Mouse (Mus musculus) CH12.LX (cell line): ENCODE results near the gene Slc16a7. TPM values are rescaled to one million over a fixed set of nuclear protein-coding genes. Genes with fewer than 3 reads are reported as not detected.

Source experiments
- DNase-seq: peaks from one replicate; pipeline ENCODE4 v3.0.0-alpha.2; 2013; ENCODE audit errors: extremely low read depth
- H3K27ac ChIP-seq: 2 replicates; pipeline ENCODE4 v1.5.1; 2012; ENCODE audit warnings: low read depth, mild to moderate bottlenecking, control low read depth, moderate library complexity; ENCODE audit not compliant: insufficient read depth
- H3K27me3 ChIP-seq: replicated peaks from 2 replicates; pipeline ENCODE3; 2012; ENCODE audit warnings: inconsistent platforms
- H3K36me3 ChIP-seq, 2 experiments: replicated peaks in 1 of 2; 2 replicates each; pipeline versions ENCODE3 to v1.6.1; 2012; ENCODE audit warnings: inconsistent platforms in 1 of 2, low read length in 1 of 2, mild to moderate bottlenecking in 1 of 2, mixed read lengths in 1 of 2, moderate library complexity in 1 of 2; ENCODE audit not compliant: control insufficient read depth in 1 of 2, insufficient read depth in 1 of 2
- H3K4me1 ChIP-seq, 2 experiments: 2 replicates each; pipeline ENCODE4 v1.6.1; 2012; ENCODE audit warnings: inconsistent platforms in 1 of 2, moderate library complexity in 1 of 2; ENCODE audit not compliant: insufficient read depth in 2 of 2, control insufficient read depth in 1 of 2
- H3K4me2 ChIP-seq: 2 replicates; pipeline ENCODE4 v1.6.1; 2012; ENCODE audit warnings: low read depth, mild to moderate bottlenecking, control low read depth; ENCODE audit not compliant: poor library complexity, insufficient read depth, severe bottlenecking
- H3K4me3 ChIP-seq, 3 experiments: fragments of 150-350 bp in 1 of 3; sonication (generic) in 1 of 3; replicated peaks in 1 of 3; 2 replicates each; pipeline versions ENCODE3 to v1.5.1; 2011 to 2012; ENCODE audit warnings: low read depth in 2 of 3, low read length in 2 of 3, mild to moderate bottlenecking in 2 of 3, moderate library complexity in 2 of 3, control low read depth in 1 of 3, improper control_type of control experiment in 1 of 3, inconsistent platforms in 1 of 3, mixed read lengths in 1 of 3; ENCODE audit not compliant: poor library complexity in 1 of 3
- H3K79me2 ChIP-seq: replicated peaks from 2 replicates; pipeline ENCODE4 v1.6.1; 2012; ENCODE audit warnings: mild to moderate bottlenecking, moderate library complexity; ENCODE audit not compliant: control insufficient read depth, poor library complexity, insufficient read depth, severe bottlenecking; ENCODE audit errors: extremely low read depth
- H3K9ac ChIP-seq: 2 replicates; pipeline ENCODE4 v1.6.1; 2012; ENCODE audit warnings: low read depth, mild to moderate bottlenecking, control low read depth, moderate library complexity; ENCODE audit not compliant: insufficient read depth
- H3K9me3 ChIP-seq: replicated peaks from 2 replicates; pipeline ENCODE3; 2012; ENCODE audit warnings: low read length, inconsistent platforms, mixed read lengths
- CTCF ChIP-seq, 2 experiments: IDR thresholded peaks in 1 of 2; conservative IDR thresholded peaks in 1 of 2; 2 replicates each; pipeline ENCODE4 v1.5.1; 2011 to 2012; ENCODE audit warnings: low read depth in 2 of 2, low read length in 2 of 2, improper control_type of control experiment in 1 of 2, inconsistent platforms in 1 of 2, mild to moderate bottlenecking in 1 of 2, moderate library complexity in 1 of 2
- E2F4 ChIP-seq: IDR thresholded peaks from 2 replicates; pipeline ENCODE4 v1.6.1; 2011; ENCODE audit warnings: low read depth, low read length, improper control_type of control experiment; ENCODE audit not compliant: insufficient replicate concordance
- HCFC1 ChIP-seq: IDR thresholded peaks from 2 replicates; pipeline ENCODE4 v1.6.1; 2012; ENCODE audit warnings: low read depth, mild to moderate bottlenecking, inconsistent platforms, low read length, improper control_type of control experiment
- IRF4 ChIP-seq: IDR thresholded peaks from 2 replicates; pipeline ENCODE4 v1.6.1; 2014; ENCODE audit warnings: low read depth, mild to moderate bottlenecking, inconsistent platforms, low read length, improper control_type of control experiment
- JUN ChIP-seq: IDR thresholded peaks from 2 replicates; pipeline ENCODE4 v1.6.1; 2011; ENCODE audit warnings: low read depth, mild to moderate bottlenecking, low read length, improper control_type of control experiment, moderate library complexity; ENCODE audit not compliant: insufficient read depth
- MAFK ChIP-seq: IDR thresholded peaks from 2 replicates; pipeline ENCODE4 v1.6.1; 2011; ENCODE audit warnings: low read length, improper control_type of control experiment; ENCODE audit not compliant: insufficient replicate concordance
- MAX ChIP-seq: IDR thresholded peaks from 2 replicates; pipeline ENCODE4 v1.6.1; 2011; ENCODE audit warnings: low read length, improper control_type of control experiment
- MEF2A ChIP-seq: IDR thresholded peaks from 2 replicates; pipeline ENCODE4 v1.6.1; 2014; ENCODE audit warnings: low read depth, mild to moderate bottlenecking, inconsistent platforms, low read length, improper control_type of control experiment, borderline replicate concordance
- MYC ChIP-seq: IDR thresholded peaks from 2 replicates; pipeline ENCODE4 v1.6.1; 2011; ENCODE audit warnings: low read depth, mild to moderate bottlenecking, improper control_type of control experiment, low read length
- NRF1 ChIP-seq: IDR thresholded peaks from 2 replicates; pipeline ENCODE4 v1.6.1; 2014; ENCODE audit warnings: low read depth, mild to moderate bottlenecking, inconsistent platforms, low read length, improper control_type of control experiment, moderate library complexity
- RAD21 ChIP-seq: IDR thresholded peaks from 2 replicates; pipeline ENCODE4 v1.6.1; 2011; ENCODE audit warnings: low read depth, mild to moderate bottlenecking, low read length, improper control_type of control experiment, moderate library complexity
- SIN3A ChIP-seq: IDR thresholded peaks from 2 replicates; pipeline ENCODE4 v1.6.1; 2012; ENCODE audit warnings: low read length, improper control_type of control experiment, inconsistent platforms
- TBP ChIP-seq: conservative IDR thresholded peaks from 2 replicates; pipeline ENCODE4 v1.6.1; 2011; ENCODE audit warnings: low read depth, low read length, improper control_type of control experiment
- TCF12 ChIP-seq: IDR thresholded peaks from 2 replicates; pipeline ENCODE4 v1.6.1; 2014; ENCODE audit warnings: low read depth, mild to moderate bottlenecking, inconsistent platforms, low read length, improper control_type of control experiment
- ZKSCAN1 ChIP-seq: IDR thresholded peaks from 2 replicates; pipeline ENCODE4 v1.6.1; 2012; ENCODE audit warnings: low read depth, inconsistent platforms, low read length, improper control_type of control experiment, borderline replicate concordance
- ZMIZ1 ChIP-seq: IDR thresholded peaks from 2 replicates; pipeline ENCODE4 v1.6.1; 2012; ENCODE audit warnings: low read depth, mild to moderate bottlenecking, inconsistent platforms, low read length, improper control_type of control experiment
- dilution Hi-C: fragments of 300-500 bp; cut with MboI; formaldehyde crosslinking; loops from 2 replicates; pipeline ENCODE4 v1.14.3; 2020; ENCODE audit warnings: low sequenced_read_pairs; ENCODE audit not compliant: extremely low pct_unique_long_range_greater_than_20kb, extremely low pct_ligation_motif_present
- in situ Hi-C: fragments of 300-500 bp; cut with MboI; formaldehyde crosslinking; loops from 3 replicates; pipeline ENCODE4 v1.14.3; 2019; ENCODE audit warnings: low sequenced_read_pairs, low pct_ligation_motif_present, low pct_unique_long_range_greater_than_20kb, mixed read lengths
- polyA plus RNA-seq: library from polyadenylated mRNA; unstranded; fragments of >175 nt; gene quantifications from 2 replicates; pipeline ENCODE4 v1.2.1, GENCODE M21; 2012; ENCODE audit warnings: low read depth; ENCODE audit not compliant: insufficient read length
- total RNA-seq, 2 experiments: library from RNA; depleted of rRNA; stranded (reverse); fragments of 300-350 nt in 1 of 2; fragments of >200 nt in 1 of 2; gene quantifications; 2 replicates each; pipeline ENCODE4 v1.2.3; 2012 to 2014

Slc16a7 gene
- total and polyA plus RNA-seq, 3 experiments, result not detected

DNA sequence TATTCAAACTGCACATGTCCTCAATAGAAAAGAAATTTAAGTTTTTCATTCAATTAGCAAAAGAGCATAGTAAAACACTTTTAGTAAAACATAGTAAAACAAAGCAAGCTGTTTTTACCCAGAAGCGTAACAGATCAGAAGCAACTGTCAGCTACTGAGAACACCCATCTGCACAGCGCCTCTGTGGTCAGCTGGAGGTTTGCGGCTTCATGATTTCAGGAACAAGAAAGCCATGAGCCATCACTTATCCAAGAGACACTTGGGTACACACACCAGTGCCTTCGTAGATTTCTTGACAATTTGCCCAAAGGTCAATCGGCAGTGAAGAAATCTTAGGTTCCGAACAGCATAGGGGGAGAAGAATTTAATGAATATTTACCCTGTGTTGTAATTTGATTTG lies 71.9 kb downstream of the Slc16a7 start:
- Histone ChIP-seq H3K4me2 (no peak overlapping the region), H3K9me3 (peaks cover 67% of the 10 kb centered on the region), H3K4me1 (no peaks in the 10 kb centered on the region), H3K9ac (no peak overlapping the region), H3K27ac (no peak overlapping the region), H3K36me3 (no peaks in the 10 kb centered on the region), H3K4me3 (no peak overlapping the region), H3K27me3 (no peaks in the 10 kb centered on the region), H3K79me2 (no peaks in the 10 kb centered on the region)
- in situ Hi-C loops, result no loop called here
- TF ChIP-seq MAFK, result no peak
- dilution Hi-C loops, result no loop called here
- no peak for DNase-seq

DNA sequence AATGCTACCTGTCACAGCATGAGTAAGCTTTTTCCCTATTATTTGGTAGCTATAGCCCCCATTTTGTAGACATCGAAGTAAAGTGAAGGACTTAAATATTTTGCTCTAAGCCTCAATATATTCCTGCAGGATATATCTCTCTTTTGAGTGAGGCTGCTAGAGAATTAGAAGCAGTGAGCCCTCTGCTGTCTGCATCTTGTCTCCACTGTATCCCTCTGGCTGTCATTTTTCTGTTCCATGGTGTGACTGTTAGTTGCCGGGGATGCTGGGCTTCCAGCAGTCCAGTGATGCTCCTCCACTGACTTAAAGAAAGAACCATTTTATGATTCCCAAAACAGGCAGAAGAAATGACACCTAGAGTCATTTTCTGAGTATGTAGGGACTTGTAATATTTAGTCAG lies 78.4 kb downstream of the Slc16a7 start:
- in situ Hi-C loops, result no loop called here
- no peak overlapping the region for H3K27ac ChIP-seq

GRCm38 (mm10) chr10:125298036-125298435 lies 91.2 kb downstream of the Slc16a7 start:
- no peak overlapping the region for H3K9ac ChIP-seq
- no peak for DNase-seq
- H3K4me2 ChIP-seq, result no peak overlapping the region
- no peaks in the 10 kb centered on the region for H3K36me3 ChIP-seq
- H3K4me1 ChIP-seq, result no peaks in the 10 kb centered on the region
- TF ChIP-seq TCF12 (no peak), ZMIZ1 (no peak), CTCF (conservative IDR thresholded peaks at IDR 0.05 in 1 of 2, IDR thresholded peaks at IDR 0.05 in 1 of 2; ENCODE audit: low read depth in 2 of 2, low read length in 2 of 2) (no peak), ZKSCAN1 (no peak), SIN3A (no peak), JUN (no peak), HCFC1 (no peak), IRF4 (no peak), MYC (no peak), MAFK (no peak), NRF1 (no peak), MEF2A (no peak), TBP (no peak), RAD21 (no peak)
- in situ Hi-C loops (no loop called here), dilution Hi-C loops (no loop called here)
- no peaks in the 10 kb centered on the region for H3K79me2 ChIP-seq
- H3K27me3 ChIP-seq, result no peaks in the 10 kb centered on the region
- H3K4me3 ChIP-seq, result no peak overlapping the region
- H3K9me3 ChIP-seq, result peaks cover 50% of the 10 kb centered on the region
- H3K27ac ChIP-seq, result no peak overlapping the region

More for the DNA sequence above, 78.4 kb downstream of the Slc16a7 start:
- no peak for DNase-seq
- Histone ChIP-seq H3K27me3 (no peaks in the 10 kb centered on the region), H3K4me3 (no peak overlapping the region), H3K9ac (no peak overlapping the region), H3K9me3 (peaks cover 74% of the 10 kb centered on the region), H3K36me3 (no peaks in the 10 kb centered on the region), H3K79me2 (no peaks in the 10 kb centered on the region), H3K4me1 (no peaks in the 10 kb centered on the region), H3K4me2 (no peak overlapping the region)
- dilution Hi-C loops, result no loop called here
- TF ChIP-seq MAX, result no peak
- TF ChIP-seq E2F4, result no peak
